Mouse (Mus musculus): ENCODE measurements around the gene Gp6. TPM values are rescaled to one million over a fixed set of nuclear protein-coding genes. Genes with fewer than 3 reads are reported as not detected.

Gene Gp6
- polyA plus RNA-seq, 1 experiment from 2014 or later, result 0.07 TPM

GRCm38 (mm10) chr7:4373521-4373920, 24.0 kb downstream of the Gp6 start:
- Histone ChIP-seq H3K27me3 (no peaks in the 10 kb centered on the region), H3K9ac (no peak overlapping the region), H3K4me1 (replicated peaks) (no peaks in the 10 kb centered on the region), H3K4me3 (no peak overlapping the region), H3K27ac (replicated peaks) (no peak overlapping the region), H3K4me2 (no peak overlapping the region), H3K9me3 (no peaks in the 10 kb centered on the region), H3K36me3 (no peaks in the 10 kb centered on the region)
- WGBS, result 81% methylated on average over 7 of the region's 7 CpGs
- ATAC-seq (ENCODE audit: low read depth), result no peak

DNA sequence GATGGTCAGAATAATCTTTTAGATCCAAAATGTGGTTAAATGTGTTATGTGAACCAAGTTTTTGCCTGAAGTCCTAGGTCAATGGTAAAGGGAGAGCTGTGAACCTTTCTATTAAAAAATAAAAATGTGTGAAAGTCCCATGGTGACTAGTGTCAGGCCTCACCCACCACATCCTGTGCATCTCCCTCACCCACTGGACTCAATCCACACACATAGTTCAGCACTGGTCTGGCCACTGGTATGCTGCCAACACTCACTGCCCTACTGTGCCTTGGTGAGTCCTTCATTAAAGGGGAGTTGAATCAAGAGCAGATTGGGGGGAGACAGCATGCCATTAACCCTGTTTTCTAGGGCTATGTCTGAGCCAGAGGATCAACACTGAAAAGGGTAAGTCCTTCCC, 60.0 kb downstream of the Gp6 start, which contains the start of gene Ncr1:
Ncr1 (plus strand) TSS at position 216 of the 400 bp plus-strand sequence.
- H3K27ac ChIP-seq (replicated peaks), result no peak within 1 kb of the TSS
- no peak within 1 kb of the TSS for H3K4me2 ChIP-seq
- no peaks in the 10 kb centered on the region for H3K36me3 ChIP-seq
- no peaks in the 10 kb centered on the region for H3K4me1 ChIP-seq (replicated peaks)
- no peak within 1 kb of the TSS for H3K9ac ChIP-seq
- H3K9me3 ChIP-seq, result no peaks in the 10 kb centered on the region
- no peak for ATAC-seq (ENCODE audit: low read depth)
- H3K4me3 ChIP-seq, result no peak within 1 kb of the TSS
- no peaks in the 10 kb centered on the region for H3K27me3 ChIP-seq

GRCm38 (mm10) chr7:4323301-4323700, 74.2 kb downstream of the Gp6 start:
- no peak overlapping the region for H3K27ac ChIP-seq (replicated peaks)
- H3K4me1 ChIP-seq (replicated peaks), result no peaks in the 10 kb centered on the region
- no peak overlapping the region for H3K9ac ChIP-seq
- no peaks in the 10 kb centered on the region for H3K9me3 ChIP-seq
- H3K4me3 ChIP-seq, result no peak overlapping the region
- H3K4me2 ChIP-seq, result no peak overlapping the region
- no peak for ATAC-seq (ENCODE audit: low read depth)
- no peaks in the 10 kb centered on the region for H3K36me3 ChIP-seq
- no peaks in the 10 kb centered on the region for H3K27me3 ChIP-seq
- WGBS, result 78% methylated on average over 2 of the region's 2 CpGs

Small RNAs within 50 kb of the gene (microRNA-seq; reads per million reads assigned to microRNA genes)
- gene Gm24605 (not detected), gene Gm24752 (not detected), gene Gm25349 (not detected)

Other genes with a start within 250 kb of the Gp6 start
- 4.6 TPM in 2 replicates for gene Leng9, start 247.4 kb downstream of the Gp6 start, polyA plus RNA-seq (2015; fragmentation: Nextera tagmentation; extraction: Ambion mirVana)
- gene Cdc42ep5, start 232.9 kb downstream of the Gp6 start, polyA plus RNA-seq (2015; fragmentation: Nextera tagmentation; extraction: Ambion mirVana), result 8.6 and 8.9 TPM in 2 replicates
- not detected in 2 replicates for gene Lilra5, start 160.0 kb downstream of the Gp6 start, polyA plus RNA-seq (2015; fragmentation: Nextera tagmentation; extraction: Ambion mirVana)
- gene Ncr1, start 60.0 kb downstream of the Gp6 start, polyA plus RNA-seq (2015; fragmentation: Nextera tagmentation; extraction: Ambion mirVana), result not detected in 2 replicates
- gene Rdh13, start 47.9 kb upstream of the Gp6 start, polyA plus RNA-seq (2015; fragmentation: Nextera tagmentation; extraction: Ambion mirVana), result 35.9 and 38.6 TPM in 2 replicates
- gene Eps8l1, start 62.9 kb upstream of the Gp6 start, polyA plus RNA-seq (2015; fragmentation: Nextera tagmentation; extraction: Ambion mirVana), result 12.1 and 12.9 TPM in 2 replicates
- 46.0 and 48.4 TPM in 2 replicates for gene Ppp1r12c, start 103.9 kb upstream of the Gp6 start, polyA plus RNA-seq (2015; fragmentation: Nextera tagmentation; extraction: Ambion mirVana)
- gene Tnnt1, start 118.6 kb upstream of the Gp6 start, polyA plus RNA-seq (2015; fragmentation: Nextera tagmentation; extraction: Ambion mirVana), result 12.7 and 42.9 TPM in 2 replicates
- gene Tnni3, start 126.5 kb upstream of the Gp6 start, polyA plus RNA-seq (2015; fragmentation: Nextera tagmentation; extraction: Ambion mirVana), result 1.8 and 3.6 TPM in 2 replicates
- 1.1 and 1.2 TPM in 2 replicates for gene Dnaaf3, start 134.7 kb upstream of the Gp6 start, polyA plus RNA-seq (2015; fragmentation: Nextera tagmentation; extraction: Ambion mirVana)
- gene Syt5, start 149.8 kb upstream of the Gp6 start, polyA plus RNA-seq (2015; fragmentation: Nextera tagmentation; extraction: Ambion mirVana), result 53.6 and 60.5 TPM in 2 replicates
- 0.26 and 0.31 TPM in 2 replicates for gene Ptprh, start 206.3 kb upstream of the Gp6 start, polyA plus RNA-seq (2015; fragmentation: Nextera tagmentation; extraction: Ambion mirVana)
- 2.4 and 3.5 TPM in 2 replicates for gene Tmem86b, start 233.7 kb upstream of the Gp6 start, polyA plus RNA-seq (2015; fragmentation: Nextera tagmentation; extraction: Ambion mirVana)